Comparison of ENCODE assay signal across 18 mouse cellular contexts in the genomic region with DNA sequence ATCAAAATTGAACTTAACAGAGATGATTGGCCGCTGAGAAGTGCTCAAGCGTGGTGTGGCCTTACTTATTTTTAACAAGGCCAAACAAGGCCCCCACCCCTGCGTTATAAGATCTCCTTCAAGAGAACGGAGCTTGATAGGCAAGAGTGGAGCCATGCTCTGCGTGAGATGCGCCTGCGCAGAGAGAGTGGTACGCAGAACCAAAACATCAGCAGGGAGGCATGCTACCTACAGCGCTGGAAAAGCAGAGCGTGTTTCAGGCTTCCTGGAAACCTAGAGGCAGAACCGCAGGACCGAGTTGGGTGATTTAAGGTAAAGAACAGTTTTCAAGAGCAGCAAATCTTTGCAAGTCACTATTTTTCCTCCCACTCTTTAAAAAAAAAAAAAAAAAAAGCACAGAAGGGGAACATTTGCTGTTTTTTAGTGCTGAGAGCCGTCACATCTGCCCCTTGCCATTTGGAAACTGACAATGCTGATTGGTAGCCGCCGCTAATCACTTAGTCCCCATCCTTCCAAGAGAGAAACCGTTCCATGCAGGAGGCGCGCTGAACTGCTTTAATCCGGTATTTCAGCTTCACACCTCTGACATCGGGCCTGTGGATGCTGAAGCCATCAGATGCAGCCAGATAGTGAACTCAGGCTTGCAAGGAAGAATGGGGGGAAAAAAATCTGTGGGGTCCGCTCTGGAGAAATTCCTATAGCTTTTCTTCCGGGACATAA. TPM values are rescaled to one million over a fixed set of nuclear protein-coding genes. Genes with fewer than 3 reads are reported as not detected.
DNase-seq lines count a peak whose midpoint lies in the region; ATAC-seq lines count a peak whose summit lies in the region.
"Had no signal": no experiment of that assay in that cellular context is flagged by ENCODE, and none has a peak within 500 bp of the region (broad histone marks: within the 10 kb centered on the region; RNA-seq: fewer than 3 reads in every experiment).

No protein-coding gene starts in this region.

- WGBS in forebrain, embryonic 13.5 days, result 27% methylated on average over 22 of the region's 22 CpGs
- 25% methylated on average over 22 of the region's 22 CpGs for WGBS in forebrain, embryonic 12.5 days
- whole genome bisulfite sequencing in midbrain, embryonic 13.5 days, result 29% methylated on average over 22 of the region's 22 CpGs
- WGBS in midbrain, embryonic 10.5 days, result 34% methylated on average over 22 of the region's 22 CpGs
- WGBS in hindbrain, embryonic 13.5 days, result 32% methylated on average over 22 of the region's 22 CpGs
- WGBS in neural tube, embryonic 14.5 days, result 28% methylated on average over 22 of the region's 22 CpGs

- no peaks in the 10 kb centered on the region for H3K9me3 ChIP-seq in forebrain, embryonic 13.5 days (replicated peaks)
- H3K9me3 ChIP-seq in forebrain, embryonic 12.5 days, result no peaks in the 10 kb centered on the region
- no peaks in the 10 kb centered on the region for H3K9me3 ChIP-seq in midbrain, embryonic 13.5 days
- H3K9me3 ChIP-seq in midbrain, embryonic 10.5 days (replicated peaks), result no peaks in the 10 kb centered on the region
- no peaks in the 10 kb centered on the region for H3K9me3 ChIP-seq in hindbrain, embryonic 13.5 days
- no peaks in the 10 kb centered on the region for H3K9me3 ChIP-seq in neural tube, embryonic 14.5 days (ENCODE audit: control insufficient read depth, low read length)
- H3K9me3 ChIP-seq: G1E; heart, embryonic 15.5 days had no signal

- H3K9ac ChIP-seq in forebrain, embryonic 13.5 days, result no peak overlapping the region
- H3K9ac ChIP-seq in forebrain, embryonic 12.5 days, result no peak overlapping the region
- no peak overlapping the region for H3K9ac ChIP-seq in midbrain, embryonic 13.5 days (replicated peaks)
- H3K9ac ChIP-seq in hindbrain, embryonic 13.5 days, result no peak overlapping the region
- no peak overlapping the region for H3K9ac ChIP-seq in neural tube, embryonic 14.5 days (replicated peaks; ENCODE audit: low read depth, low read length)
- H3K9ac ChIP-seq: heart, embryonic 15.5 days had no signal

- H3K36me3 ChIP-seq in forebrain, embryonic 13.5 days (ENCODE audit: poor library complexity, severe bottlenecking), result no peaks in the 10 kb centered on the region
- H3K36me3 ChIP-seq in forebrain, embryonic 12.5 days (replicated peaks), result no peaks in the 10 kb centered on the region
- no peaks in the 10 kb centered on the region for H3K36me3 ChIP-seq in midbrain, embryonic 13.5 days
- H3K36me3 ChIP-seq in midbrain, embryonic 10.5 days, result no peaks in the 10 kb centered on the region
- no peaks in the 10 kb centered on the region for H3K36me3 ChIP-seq in hindbrain, embryonic 13.5 days
- no peaks in the 10 kb centered on the region for H3K36me3 ChIP-seq in neural tube, embryonic 14.5 days (ENCODE audit: control insufficient read depth, insufficient read depth, low read length)
- H3K36me3 ChIP-seq: G1E; heart, embryonic 15.5 days had no signal

- H3K4me3 ChIP-seq in forebrain, embryonic 13.5 days, result no peak overlapping the region
- no peak overlapping the region for H3K4me3 ChIP-seq in forebrain, embryonic 12.5 days (replicated peaks)
- no peak overlapping the region for H3K4me3 ChIP-seq in midbrain, embryonic 13.5 days (replicated peaks)
- H3K4me3 ChIP-seq in midbrain, embryonic 10.5 days, result no peak overlapping the region
- H3K4me3 ChIP-seq in hindbrain, embryonic 13.5 days, result no peak overlapping the region
- H3K4me3 ChIP-seq in neural tube, embryonic 14.5 days (ENCODE audit: low read depth, low read length), result no peak overlapping the region
- H3K4me3 ChIP-seq: gastrocnemius, adult 2 months; heart, embryonic 15.5 days had no signal

- no peak for DNase-seq in midbrain, embryonic 10.5 days (ENCODE audit: low spot score)
- no peak for DNase-seq in T-cell, adult 2 months (ENCODE audit: low spot score)
- no peak for DNase-seq in layer of hippocampus, postnatal 25 days (ENCODE audit: extremely low spot score in 1 of 2, low spot score in 1 of 2)
- DNase-seq: cerebellum, postnatal 14 days; gastrocnemius, adult 2 months; left cerebral cortex, postnatal 4 days; lung, adult 18-20 months; thymus, adult 2 months had no signal

- no peak overlapping the region for H3K27ac ChIP-seq in forebrain, embryonic 13.5 days
- H3K27ac ChIP-seq in forebrain, embryonic 12.5 days, result no peak overlapping the region
- no peak overlapping the region for H3K27ac ChIP-seq in midbrain, embryonic 13.5 days
- no peak overlapping the region for H3K27ac ChIP-seq in midbrain, embryonic 10.5 days (replicated peaks)
- no peak overlapping the region for H3K27ac ChIP-seq in hindbrain, embryonic 13.5 days
- no peak overlapping the region for H3K27ac ChIP-seq in neural tube, embryonic 14.5 days (ENCODE audit: low read depth, low read length)
- H3K27ac ChIP-seq: gastrocnemius, adult 2 months; heart, embryonic 15.5 days had no signal

- H3K4me1 ChIP-seq in forebrain, embryonic 13.5 days, result no peaks in the 10 kb centered on the region
- H3K4me1 ChIP-seq in forebrain, embryonic 12.5 days, result peaks cover 6% of the 10 kb centered on the region
- H3K4me1 ChIP-seq in midbrain, embryonic 13.5 days (replicated peaks), result 0 out of 2 replicates have a peak, but pooled peaks cover 3% of the 10 kb centered on the region
- peaks cover 7% of the 10 kb centered on the region for H3K4me1 ChIP-seq in midbrain, embryonic 10.5 days
- H3K4me1 ChIP-seq in hindbrain, embryonic 13.5 days (replicated peaks), result peaks cover 15% of the 10 kb centered on the region; the same call in 1 of the 2 replicates
- no peaks in the 10 kb centered on the region for H3K4me1 ChIP-seq in neural tube, embryonic 14.5 days (ENCODE audit: control insufficient read depth, insufficient read depth, low read length)
- H3K4me1 ChIP-seq: heart, embryonic 15.5 days had no signal

- H3K27me3 ChIP-seq in forebrain, embryonic 13.5 days, result peaks cover 33% of the 10 kb centered on the region
- peaks cover 30% of the 10 kb centered on the region for H3K27me3 ChIP-seq in forebrain, embryonic 12.5 days
- H3K27me3 ChIP-seq in midbrain, embryonic 13.5 days, result peaks cover 30% of the 10 kb centered on the region
- peaks cover 36% of the 10 kb centered on the region for H3K27me3 ChIP-seq in midbrain, embryonic 10.5 days (ENCODE audit: low read depth, poor library complexity, severe bottlenecking)
- H3K27me3 ChIP-seq in hindbrain, embryonic 13.5 days, result peaks cover 45% of the 10 kb centered on the region
- peaks cover 8% of the 10 kb centered on the region for H3K27me3 ChIP-seq in neural tube, embryonic 14.5 days (ENCODE audit: control insufficient read depth, insufficient read depth, low read length)

- H3K4me2 ChIP-seq in forebrain, embryonic 13.5 days, result peak overlapping the region; percentile 28
- H3K4me2 ChIP-seq in forebrain, embryonic 12.5 days, result no peak overlapping the region
- peak overlapping the region; percentile 4 for H3K4me2 ChIP-seq in midbrain, embryonic 13.5 days (replicated peaks)
- peak overlapping the region; percentile 38 for H3K4me2 ChIP-seq in hindbrain, embryonic 13.5 days
- H3K4me2 ChIP-seq in neural tube, embryonic 14.5 days (ENCODE audit: low read depth, low read length), result peak overlapping the region; percentile 17; the same call in 1 of the 2 replicates
- H3K4me2 ChIP-seq: heart, embryonic 15.5 days had no signal

- ATAC-seq in forebrain, embryonic 13.5 days, result no peak
- no peak for ATAC-seq in forebrain, embryonic 12.5 days (ENCODE audit: low FRiP score)
- no peak for ATAC-seq in midbrain, embryonic 13.5 days
- ATAC-seq in hindbrain, embryonic 13.5 days (ENCODE audit: low FRiP score), result no peak
- no peak for ATAC-seq in neural tube, embryonic 14.5 days (ENCODE audit: low read depth)
- ATAC-seq: intestine, embryonic 16.5 days had no signal

RNA-seq across cellular contexts. Expression of a gene that starts 21.9 kb away (rescaled TPM):
- polyA plus RNA-seq in forebrain, embryonic 13.5 days (2015; fragmentation: Nextera tagmentation; extraction: Ambion mirVana), result not detected in 2 replicates
- polyA plus RNA-seq in forebrain, embryonic 12.5 days (2016; fragmentation: Nextera tagmentation; extraction: Ambion mirVana), result not detected in 2 replicates
- not detected in 2 replicates for polyA plus RNA-seq in midbrain, embryonic 13.5 days (2015; fragmentation: Nextera tagmentation; extraction: Ambion mirVana)
- polyA plus RNA-seq in midbrain, embryonic 10.5 days (2016; fragmentation: Nextera tagmentation; extraction: Ambion mirVana), result not detected in 2 replicates
- polyA plus RNA-seq in hindbrain, embryonic 13.5 days (2015; fragmentation: Nextera tagmentation; extraction: Ambion mirVana), result not detected in 2 replicates
- not detected in 2 replicates for polyA plus RNA-seq in neural tube, embryonic 14.5 days (2014; fragmentation: Nextera tagmentation; extraction: Ambion mirVana)
- total RNA-seq in layer of hippocampus, postnatal 25 days (2021), result not detected
- total RNA-seq: gastrocnemius, adult 2 months; layer of hippocampus, adult 18-20 months; left cerebral cortex, postnatal 4 days; megakaryocyte, adult 5-6 weeks had no signal
- polyA plus RNA-seq: G1E; intestine, embryonic 16.5 days; thymus, adult 2 months had no signal
